In the genomic region with DNA sequence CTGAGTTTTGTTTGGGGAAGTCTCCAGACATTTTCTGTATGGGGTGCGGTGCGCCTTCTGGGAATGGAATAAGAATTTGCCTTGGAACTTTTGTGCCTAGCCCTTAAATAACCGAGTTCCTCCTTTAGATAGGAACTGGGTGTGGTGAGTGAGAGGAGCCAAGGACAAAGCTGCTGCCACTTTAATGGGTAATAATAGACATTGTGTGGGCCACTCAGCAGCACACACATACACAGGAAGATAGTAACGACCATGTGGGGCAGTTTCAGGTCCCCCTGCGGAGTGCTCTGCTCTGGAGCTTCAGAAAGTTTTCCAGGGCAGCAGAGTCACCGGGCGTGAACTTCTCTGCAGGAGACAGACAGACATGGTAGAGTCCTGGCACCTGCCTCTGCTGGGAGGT, we compare ENCODE assay signal across 1 mouse cellular context.
TF ChIP-seq lines count a peak whose summit lies in the region.

No protein-coding gene starts in this region.

TF ChIP-seq in MEL, 35 proteins besides CTCF, POLR2A, EP300 and RAD21 (continued from another document):
- TF ChIP-seq TCF12 (IDR thresholded peaks at IDR 0.05; ENCODE audit: low read depth, low read length) (peak; percentile 31; the same call in 1 of the 2 replicates), UBTF (IDR thresholded peaks at IDR 0.05; ENCODE audit: borderline replicate concordance, insufficient read depth, low read depth, low read length) (0 out of 2 replicates have a peak, but pooled peaks have one; percentile 39), CHD2 (IDR thresholded peaks at IDR 0.05; ENCODE audit: low read length) (no peak), MEF2A (IDR thresholded peaks at IDR 0.05; ENCODE audit: extremely low read depth, insufficient replicate concordance, low read depth, low read length, poor library complexity, severe bottlenecking) (no peak), MXI1 (IDR thresholded peaks at IDR 0.05; ENCODE audit: low read depth, low read length) (no peak; the same call in 1 of the 2 replicates), ZNF384 (IDR thresholded peaks at IDR 0.05; ENCODE audit: low read depth, low read length) (0 out of 2 replicates have a peak, but pooled peaks have one; percentile 42), ETS1 (IDR thresholded peaks at IDR 0.05; ENCODE audit: low read depth, low read length) (0 out of 2 replicates have a peak, but pooled peaks have one; percentile 24), BHLHE40 (IDR thresholded peaks at IDR 0.05; ENCODE audit: borderline replicate concordance, low read depth, low read length) (no peak), KAT2A (conservative IDR thresholded peaks at IDR 0.05; ENCODE audit: low read depth, low read length) (no peak), NELFE (IDR thresholded peaks at IDR 0.05; ENCODE audit: low read depth, low read length) (no peak), NRF1 (IDR thresholded peaks at IDR 0.05; ENCODE audit: insufficient read depth, low read depth, low read length, poor library complexity, severe bottlenecking) (no peak), POLR2AphosphoS5 (IDR thresholded peaks at IDR 0.05; ENCODE audit: borderline replicate concordance, low read depth, low read length) (no peak), MYC (IDR thresholded peaks at IDR 0.05; ENCODE audit: low read depth, low read length) (no peak)
